Mouse (Mus musculus): ENCODE data around the gene Fbxl13. TPM values are rescaled to one million over a fixed set of nuclear protein-coding genes. Genes with fewer than 3 reads are reported as not detected.

Gene Fbxl13
- polyA plus RNA-seq, 1 experiment: 1.8 TPM

GRCm38 (mm10) chr5:21678363-21678762 is 32.9 kb upstream of the Fbxl13 start:
- TF ChIP-seq CTCF (IDR thresholded peaks at IDR 0.05; ENCODE audit: insufficient read depth, low read length): no peak
- Histone ChIP-seq H3K4me3 (replicated peaks; ENCODE audit: extremely low read depth, low read depth, low read length) (no peak overlapping the region), H3K4me1 (ENCODE audit: control insufficient read depth, insufficient read depth, low read length) (no peaks in the 10 kb centered on the region)
- WGBS: 91% methylated on average over 9 of the region's 9 CpGs
- no peak for DNase-seq

- DNase-seq: no peak
- 93% methylated on average over 6 of the region's 6 CpGs for WGBS
- no peak overlapping the region for H3K4me3 ChIP-seq (replicated peaks; ENCODE audit: extremely low read depth, low read depth, low read length)
- H3K4me1 ChIP-seq (ENCODE audit: control insufficient read depth, insufficient read depth, low read length): peaks cover under 1% of the 10 kb centered on the region; the same call in 1 of the 2 replicates
- TF ChIP-seq CTCF (IDR thresholded peaks at IDR 0.05; ENCODE audit: insufficient read depth, low read length): no peak
- TF ChIP-seq POLR2A (IDR thresholded peaks at IDR 0.05; ENCODE audit: borderline replicate concordance, extremely low read depth, low read depth, low read length): no peak
Measured at GRCm38 (mm10) chr5:21677939-21678338, 32.5 kb upstream of the Fbxl13 start.

GRCm38 (mm10) chr5:21675494-21675893 is 30.1 kb upstream of the Fbxl13 start:
- no peak for DNase-seq
- Histone ChIP-seq H3K4me1 (ENCODE audit: control insufficient read depth, insufficient read depth, low read length) (peaks cover 2% of the 10 kb centered on the region; the same call in 1 of the 2 replicates), H3K4me3 (replicated peaks; ENCODE audit: extremely low read depth, low read depth, low read length) (no peak overlapping the region)
- WGBS: 95% methylated on average over 23 of the region's 23 CpGs
- no peak for TF ChIP-seq CTCF (IDR thresholded peaks at IDR 0.05; ENCODE audit: insufficient read depth, low read length)

GRCm38 (mm10) chr5:21675019-21675418 is 29.6 kb upstream of the Fbxl13 start:
- Histone ChIP-seq H3K4me1 (ENCODE audit: control insufficient read depth, insufficient read depth, low read length) (peaks cover 2% of the 10 kb centered on the region; the same call in 1 of the 2 replicates), H3K4me3 (replicated peaks; ENCODE audit: extremely low read depth, low read depth, low read length) (no peak overlapping the region)
- WGBS: 87% methylated on average over 12 of the region's 12 CpGs
- TF ChIP-seq POLR2A (IDR thresholded peaks at IDR 0.05; ENCODE audit: borderline replicate concordance, extremely low read depth, low read depth, low read length): no peak
- no peak for DNase-seq

GRCm38 (mm10) chr5:21673742-21674141 is 28.3 kb upstream of the Fbxl13 start:
- Histone ChIP-seq H3K4me1 (ENCODE audit: control insufficient read depth, insufficient read depth, low read length) (peaks cover 2% of the 10 kb centered on the region; the same call in 1 of the 2 replicates), H3K4me3 (replicated peaks; ENCODE audit: extremely low read depth, low read depth, low read length) (no peak overlapping the region)
- DNase-seq: no peak
- no peak for TF ChIP-seq POLR2A (IDR thresholded peaks at IDR 0.05; ENCODE audit: borderline replicate concordance, extremely low read depth, low read depth, low read length)
- no peak for TF ChIP-seq CTCF (IDR thresholded peaks at IDR 0.05; ENCODE audit: insufficient read depth, low read length)
- WGBS: 89% methylated on average over 9 of the region's 9 CpGs

- Histone ChIP-seq H3K4me1 (ENCODE audit: control insufficient read depth, insufficient read depth, low read length) (peaks cover 2% of the 10 kb centered on the region; the same call in 1 of the 2 replicates), H3K4me3 (replicated peaks; ENCODE audit: extremely low read depth, low read depth, low read length) (peak overlapping the region; percentile 36)
- WGBS: 25% methylated on average over 23 of the region's 23 CpGs
- peak; percentile 9 for DNase-seq
- TF ChIP-seq CTCF (IDR thresholded peaks at IDR 0.05; ENCODE audit: insufficient read depth, low read length): no peak
- no peak for TF ChIP-seq POLR2A (IDR thresholded peaks at IDR 0.05; ENCODE audit: borderline replicate concordance, extremely low read depth, low read depth, low read length)
Measured at GRCm38 (mm10) chr5:21672812-21673635, 27.6 kb upstream of the Fbxl13 start.

- WGBS: 89% methylated on average over 2 of the region's 2 CpGs
- no peak for TF ChIP-seq POLR2A (IDR thresholded peaks at IDR 0.05; ENCODE audit: borderline replicate concordance, extremely low read depth, low read depth, low read length)
- no peak for TF ChIP-seq CTCF (IDR thresholded peaks at IDR 0.05; ENCODE audit: insufficient read depth, low read length)
- DNase-seq: no peak
- Histone ChIP-seq H3K4me1 (ENCODE audit: control insufficient read depth, insufficient read depth, low read length) (peaks cover 2% of the 10 kb centered on the region; the same call in 1 of the 2 replicates), H3K4me3 (replicated peaks; ENCODE audit: extremely low read depth, low read depth, low read length) (no peak overlapping the region)
Measured at GRCm38 (mm10) chr5:21669307-21669706, 23.9 kb upstream of the Fbxl13 start.

- H3K4me3 ChIP-seq (replicated peaks; ENCODE audit: extremely low read depth, low read depth, low read length): no peak overlapping the region
- H3K4me1 ChIP-seq (ENCODE audit: control insufficient read depth, insufficient read depth, low read length): no peaks in the 10 kb centered on the region
- DNase-seq: no peak
- 57% methylated on average over 8 of the region's 8 CpGs for WGBS
- TF ChIP-seq CTCF (IDR thresholded peaks at IDR 0.05; ENCODE audit: insufficient read depth, low read length) (no peak), POLR2A (IDR thresholded peaks at IDR 0.05; ENCODE audit: borderline replicate concordance, extremely low read depth, low read depth, low read length) (no peak)
Measured at GRCm38 (mm10) chr5:21667191-21668137, 22.0 kb upstream of the Fbxl13 start.

GRCm38 (mm10) chr5:21663081-21663480 is 17.6 kb upstream of the Fbxl13 start:
- H3K4me3 ChIP-seq (replicated peaks; ENCODE audit: extremely low read depth, low read depth, low read length): no peak overlapping the region
- no peak for TF ChIP-seq CTCF (IDR thresholded peaks at IDR 0.05; ENCODE audit: insufficient read depth, low read length)
- no peak for TF ChIP-seq POLR2A (IDR thresholded peaks at IDR 0.05; ENCODE audit: borderline replicate concordance, extremely low read depth, low read depth, low read length)
- no peak for DNase-seq
- WGBS: 93% methylated on average over 11 of the region's 11 CpGs
- H3K4me1 ChIP-seq (ENCODE audit: control insufficient read depth, insufficient read depth, low read length): no peaks in the 10 kb centered on the region
